Mouse (Mus musculus) midbrain, postnatal 0 days (tissue): ENCODE results near the gene Vps13d. TPM values are rescaled to one million over a fixed set of nuclear protein-coding genes. Genes with fewer than 3 reads are reported as not detected.

Experiments
- ATAC-seq: fragments of 200-750 bp; cut with Nextera tagmentation; 2 replicates; pipeline ENCODE4 v1.8.0; 2017; ENCODE audit warnings: moderate number of reproducible peaks, mild to moderate bottlenecking, moderate TSS enrichment, moderate library complexity; ENCODE audit not compliant: low FRiP score
- DNase-seq: peaks from one replicate; pipeline ENCODE4 v3.0.0-alpha.2; 2015; ENCODE audit warnings: low spot score
- H3K27ac ChIP-seq: fragments of 300-500 bp; sonication (generic); 2 replicates; pipeline ENCODE4 v1.5.1; 2014; ENCODE audit warnings: low read depth, mild to moderate bottlenecking, low read length, mixed read lengths
- H3K27me3 ChIP-seq: fragments of 300-500 bp; sonication (generic); 2 replicates; pipeline ENCODE4 v1.6.1; 2014; ENCODE audit warnings: low read length, control low read depth, mixed read lengths; ENCODE audit not compliant: insufficient read depth
- H3K36me3 ChIP-seq: fragments of 300-500 bp; sonication (generic); 2 replicates; pipeline ENCODE4 v1.6.1; 2014; ENCODE audit warnings: low read length, control low read depth, mixed read lengths; ENCODE audit not compliant: insufficient read depth
- H3K4me1 ChIP-seq: fragments of 300-500 bp; sonication (generic); 2 replicates; pipeline ENCODE4 v1.6.1; 2014; ENCODE audit warnings: mild to moderate bottlenecking, control low read depth, antibody characterized with exemption, low read length, mixed read lengths; ENCODE audit not compliant: insufficient read depth
- H3K4me2 ChIP-seq: fragments of 300-500 bp; sonication (generic); 2 replicates; pipeline ENCODE4 v1.6.1; 2014; ENCODE audit warnings: low read depth, mild to moderate bottlenecking, low read length, mixed read lengths; ENCODE audit not compliant: poor library complexity, severe bottlenecking
- H3K4me3 ChIP-seq: fragments of 300-500 bp; sonication (generic); 2 replicates; pipeline ENCODE4 v1.5.1; 2014; ENCODE audit warnings: low read depth, mild to moderate bottlenecking, low read length, moderate library complexity
- H3K9ac ChIP-seq: fragments of 300-500 bp; sonication (generic); replicated peaks from 2 replicates; pipeline ENCODE4 v1.6.1; 2014; ENCODE audit warnings: mild to moderate bottlenecking, low read length, moderate library complexity, mixed read lengths; ENCODE audit not compliant: poor library complexity, severe bottlenecking
- H3K9me3 ChIP-seq: fragments of 300-500 bp; sonication (generic); 2 replicates; pipeline ENCODE4 v1.6.1; 2016; ENCODE audit warnings: low read length, control low read depth
- CTCF ChIP-seq: IDR thresholded peaks from 2 replicates; pipeline ENCODE4 v1.5.1; 2016; ENCODE audit warnings: antibody characterized with exemption, mild to moderate bottlenecking
- WGBS: fragments of 180-500 bp; shearing (Covaris S2); extraction: QIAGEN DNeasy Blood & Tissue Kit; methylation state at CpG from one replicate; pipeline ENCODE4 v1.1.7; 2014; 5-methylcytosine and 5-hydroxymethylcytosine counted together
- polyA plus RNA-seq: library from polyadenylated mRNA; unstranded; fragments of >200 nt; fragmentation: Nextera tagmentation; extraction: Ambion mirVana; gene quantifications from 2 replicates; pipeline ENCODE4 v1.2.1, GENCODE M21; 2015
- total RNA-seq: library from RNA; depleted of rRNA; stranded (reverse); fragments of >200 nt; gene quantifications from 2 replicates; pipeline ENCODE4 v1.2.3, GENCODE M21; 2014

Gene Vps13d
- total and polyA plus RNA-seq, 2 experiments from 2014 or later, result 9.1 to 35.6 TPM

- Histone ChIP-seq H3K9me3 (no peaks in the 10 kb centered on the region), H3K4me3 (no peak overlapping the region), H3K27me3 (no peaks in the 10 kb centered on the region), H3K4me2 (no peak overlapping the region), H3K36me3 (peaks cover 82% of the 10 kb centered on the region), H3K9ac (no peak overlapping the region), H3K27ac (no peak overlapping the region), H3K4me1 (no peaks in the 10 kb centered on the region)
- 82% methylated on average over 1 of the region's 1 CpGs for WGBS
- TF ChIP-seq CTCF, result no peak
- ATAC-seq (no peak), DNase-seq (no peak)
Observed at GRCm38 (mm10) chr4:145130772-145131171, 64.0 kb downstream of the Vps13d start.

GRCm38 (mm10) chr4:145129956-145130548 is 64.8 kb downstream of the Vps13d start:
- Histone ChIP-seq H3K4me3 (no peak overlapping the region), H3K27ac (no peak overlapping the region), H3K36me3 (peaks cover 85% of the 10 kb centered on the region), H3K4me2 (no peak overlapping the region), H3K4me1 (no peaks in the 10 kb centered on the region), H3K9ac (no peak overlapping the region), H3K9me3 (no peaks in the 10 kb centered on the region), H3K27me3 (no peaks in the 10 kb centered on the region)
- ATAC-seq (no peak), DNase-seq (peak; percentile 48)
- no peak for TF ChIP-seq CTCF

- DNase-seq (peak; percentile 33), ATAC-seq (no peak)
- peaks cover 70% of the 10 kb centered on the region for H3K36me3 ChIP-seq
- no peaks in the 10 kb centered on the region for H3K27me3 ChIP-seq
- WGBS, result 72% methylated on average over 4 of the region's 4 CpGs
- 0 out of 2 replicates have a peak, but pooled peaks have one; percentile 4 for TF ChIP-seq CTCF
- no peak overlapping the region for H3K4me3 ChIP-seq
- H3K9ac ChIP-seq, result no peak overlapping the region
- H3K4me1 ChIP-seq, result no peaks in the 10 kb centered on the region
- H3K4me2 ChIP-seq, result no peak overlapping the region
- no peak overlapping the region for H3K27ac ChIP-seq
- H3K9me3 ChIP-seq, result no peaks in the 10 kb centered on the region
Observed at GRCm38 (mm10) chr4:145125463-145126220, 69.2 kb downstream of the Vps13d start.

- no peak overlapping the region for H3K4me2 ChIP-seq
- ATAC-seq (no peak), DNase-seq (no peak)
- 85% methylated on average over 4 of the region's 4 CpGs for WGBS
- no peaks in the 10 kb centered on the region for H3K4me1 ChIP-seq
- H3K27me3 ChIP-seq, result no peaks in the 10 kb centered on the region
- no peaks in the 10 kb centered on the region for H3K9me3 ChIP-seq
- no peak overlapping the region for H3K27ac ChIP-seq
- H3K4me3 ChIP-seq, result no peak overlapping the region
- H3K9ac ChIP-seq, result no peak overlapping the region
- peaks cover 68% of the 10 kb centered on the region for H3K36me3 ChIP-seq
- TF ChIP-seq CTCF, result no peak
Observed at GRCm38 (mm10) chr4:145124419-145124818, 70.4 kb downstream of the Vps13d start.

GRCm38 (mm10) chr4:145111641-145112040 is 83.2 kb downstream of the Vps13d start:
- no peak overlapping the region for H3K4me2 ChIP-seq
- H3K9me3 ChIP-seq, result no peaks in the 10 kb centered on the region
- DNase-seq (no peak), ATAC-seq (no peak)
- H3K36me3 ChIP-seq, result peaks cover 66% of the 10 kb centered on the region
- TF ChIP-seq CTCF, result no peak
- 60% methylated on average over 4 of the region's 4 CpGs for WGBS
- no peak overlapping the region for H3K27ac ChIP-seq
- no peak overlapping the region for H3K4me3 ChIP-seq
- H3K9ac ChIP-seq, result no peak overlapping the region
- no peaks in the 10 kb centered on the region for H3K27me3 ChIP-seq
- H3K4me1 ChIP-seq, result no peaks in the 10 kb centered on the region

- peaks cover 70% of the 10 kb centered on the region for H3K36me3 ChIP-seq
- H3K9me3 ChIP-seq, result no peaks in the 10 kb centered on the region
- ATAC-seq (no peak), DNase-seq (no peak)
- H3K9ac ChIP-seq, result no peak overlapping the region
- no peaks in the 10 kb centered on the region for H3K4me1 ChIP-seq
- H3K27ac ChIP-seq, result no peak overlapping the region
- H3K4me2 ChIP-seq, result no peak overlapping the region
- TF ChIP-seq CTCF, result no peak
- H3K27me3 ChIP-seq, result no peaks in the 10 kb centered on the region
- H3K4me3 ChIP-seq, result no peak overlapping the region
- WGBS, result 84% methylated on average over 6 of the region's 6 CpGs
Observed at GRCm38 (mm10) chr4:145110736-145111135, 84.1 kb downstream of the Vps13d start.
